Mouse (Mus musculus) adipocyte (in vitro differentiated cells): Measurements from ENCODE around the gene Egln2.
A peak's percentile ranks its signal among the peaks of the same experiment; 100 is the strongest.

Source experiments
- DNase-seq: peaks from one replicate; pipeline ENCODE4 v3.0.0-alpha.2; 2016; ENCODE audit warnings: low spot score

Gene Egln2

DNA sequence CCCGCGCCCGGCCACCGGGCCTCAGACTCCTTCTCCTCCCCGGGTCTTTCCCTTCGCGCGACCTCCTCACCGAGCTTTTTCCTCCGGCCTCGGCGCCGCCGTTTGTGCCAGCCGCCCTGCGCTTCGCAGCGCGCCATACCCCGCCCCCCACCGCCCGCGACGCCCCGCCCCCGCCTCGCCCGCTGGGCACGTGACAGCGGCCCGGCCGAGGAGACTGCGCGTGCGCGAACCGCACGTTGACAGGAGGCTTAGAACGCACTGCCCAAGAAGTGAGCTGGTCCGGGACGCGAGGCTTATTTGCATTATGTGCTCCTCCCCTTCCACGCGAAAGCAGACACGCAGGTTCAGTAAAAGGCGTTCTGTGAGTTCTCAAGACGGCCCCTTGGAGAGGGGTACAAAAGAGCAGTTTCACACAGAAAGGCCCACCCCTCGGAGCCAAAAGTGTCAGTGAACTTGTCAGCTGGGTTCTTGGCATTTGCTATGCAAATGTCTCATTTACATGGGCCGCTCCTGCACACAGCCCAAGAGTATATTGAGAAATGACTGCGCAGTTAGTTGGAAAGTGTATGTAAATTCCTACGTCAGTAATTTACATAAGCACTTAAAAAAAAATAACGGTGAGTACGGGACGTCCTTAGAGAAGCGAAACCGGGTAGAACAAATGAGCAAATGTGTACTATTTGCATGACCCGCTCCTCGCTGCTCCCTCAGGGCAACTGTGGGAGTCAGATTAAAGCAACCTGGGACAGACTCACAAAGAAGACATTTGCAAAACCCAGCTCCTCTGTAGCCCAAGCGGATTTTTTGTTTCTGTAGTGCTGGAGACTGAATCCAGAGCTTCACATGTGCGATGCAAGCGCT is at the start of gene Egln2:
TSS of gene Egln2 (minus strand) at position 189 of the 861 bp plus-strand sequence.
- DNase-seq, result peak; percentile 94

DNA sequence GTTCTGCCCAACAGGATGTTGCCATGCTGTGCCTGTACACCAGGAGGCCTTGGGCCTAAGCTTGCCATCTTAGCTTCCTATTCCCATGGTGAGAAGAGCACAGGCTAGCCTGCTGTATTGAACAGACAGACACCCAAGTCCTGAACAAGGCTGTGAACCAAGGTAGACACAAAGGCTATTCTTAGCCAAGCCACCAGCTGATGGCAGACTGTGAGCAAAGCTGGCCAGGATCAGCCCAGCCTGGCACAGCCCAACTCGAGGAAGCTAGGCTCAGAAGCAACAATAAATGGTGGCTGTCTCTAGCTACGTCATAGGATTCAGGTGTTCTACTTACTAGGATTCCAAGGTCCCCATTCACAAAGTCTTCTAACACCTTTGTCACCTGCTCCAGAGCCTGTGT is 46.0 kb upstream of the Egln2 start:
- no peak for DNase-seq

GRCm38 (mm10) chr7:27203730-27204449 is 37.3 kb upstream of the Egln2 start:
- DNase-seq, result no peak

DNA sequence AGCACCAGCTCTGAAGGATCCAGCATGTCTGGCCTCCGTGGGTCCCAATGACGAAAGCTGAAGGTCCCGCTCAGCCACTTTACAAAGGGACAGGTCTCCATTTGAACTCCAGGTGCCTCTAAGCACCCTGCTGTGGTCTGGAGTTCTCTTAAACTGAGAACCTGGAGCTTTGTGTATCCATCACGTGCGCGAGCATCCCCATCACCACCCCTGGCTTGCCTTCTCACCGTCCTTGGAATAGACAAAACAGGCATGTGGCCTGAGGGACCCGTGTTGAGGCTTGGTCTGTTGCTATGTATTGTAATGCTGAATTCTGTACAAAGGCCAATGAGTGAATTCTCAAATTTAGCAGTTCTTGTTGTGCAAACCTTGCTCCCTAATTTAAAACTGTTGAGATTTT is 32.2 kb upstream of the Egln2 start:
- no peak for DNase-seq

- peak; percentile 14 for DNase-seq
Measured at GRCm38 (mm10) chr7:27198355-27198754, 31.8 kb upstream of the Egln2 start.

- DNase-seq, result no peak
Measured at GRCm38 (mm10) chr7:27197634-27198033, 31.0 kb upstream of the Egln2 start.

DNA sequence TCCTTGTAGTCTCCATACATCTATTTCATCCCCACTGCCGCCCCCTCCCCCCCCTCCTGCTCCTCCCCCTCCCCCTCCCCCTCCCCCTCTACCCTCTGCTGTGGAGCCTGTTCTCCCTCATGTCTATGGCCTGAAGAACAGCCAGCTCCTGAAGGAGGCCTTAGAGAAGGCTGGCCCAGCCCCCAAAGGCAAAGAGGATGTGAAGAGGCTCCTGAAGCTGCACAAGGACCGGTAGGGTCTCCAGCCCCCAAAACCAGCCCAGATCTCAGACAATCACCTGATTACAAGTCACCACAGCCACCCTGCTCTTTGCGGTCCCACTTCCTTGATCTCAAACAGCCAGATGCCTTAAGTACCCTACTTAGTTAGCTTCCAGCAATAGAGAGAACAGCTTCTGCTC is 30.5 kb upstream of the Egln2 start:
- DNase-seq, result no peak

- DNase-seq, result peak; percentile 99
Measured at GRCm38 (mm10) chr7:27195681-27196611, 29.3 kb upstream of the Egln2 start, which contains the start of the genes BC024978 and Snrpa. Gene BC024978, plus strand, starts transcription at chr7:27195781. Gene Snrpa, minus strand, starts transcription at chr7:27196271.

- DNase-seq, result no peak
Measured at GRCm38 (mm10) chr7:27193731-27194130, 27.1 kb upstream of the Egln2 start.

GRCm38 (mm10) chr7:27192434-27192833 is 25.8 kb upstream of the Egln2 start:
- DNase-seq, result no peak

DNA sequence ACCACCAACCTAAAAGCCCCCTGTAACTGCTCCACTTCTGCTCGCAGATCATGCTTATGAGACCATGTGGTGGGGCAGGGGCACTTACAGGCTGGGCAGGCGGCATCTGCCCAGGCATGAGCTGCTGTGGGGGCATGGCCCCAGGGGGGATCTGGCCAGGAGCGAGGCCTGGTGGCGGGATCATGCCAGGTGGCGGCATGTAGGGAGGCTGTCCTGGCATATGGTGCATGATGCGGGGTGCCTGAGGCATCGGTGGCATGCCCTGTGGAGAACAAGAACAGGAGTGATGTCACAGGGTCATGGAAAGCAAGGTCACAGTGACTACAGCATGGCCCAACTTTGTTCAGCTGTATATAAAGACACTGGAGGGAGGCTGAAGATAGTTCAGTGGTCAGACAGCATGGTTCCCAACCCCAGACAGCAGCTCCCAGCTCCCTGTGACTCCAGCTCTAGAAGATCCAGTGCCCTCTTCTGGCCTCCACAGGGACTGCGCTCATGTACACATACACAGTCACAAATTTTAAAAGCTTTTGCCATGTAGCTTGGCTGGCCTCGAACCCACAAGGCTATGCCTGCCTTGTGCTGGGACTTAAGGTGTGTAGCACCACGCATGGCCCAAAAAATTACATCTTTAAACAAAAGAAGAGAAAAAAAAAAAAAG is 22.8 kb upstream of the Egln2 start:
- no peak for DNase-seq

- DNase-seq, result no peak
Measured at GRCm38 (mm10) chr7:27185986-27186385, 19.4 kb upstream of the Egln2 start.

- DNase-seq, result peak; percentile 26
Measured at GRCm38 (mm10) chr7:27184964-27185363, 18.4 kb upstream of the Egln2 start.

DNA sequence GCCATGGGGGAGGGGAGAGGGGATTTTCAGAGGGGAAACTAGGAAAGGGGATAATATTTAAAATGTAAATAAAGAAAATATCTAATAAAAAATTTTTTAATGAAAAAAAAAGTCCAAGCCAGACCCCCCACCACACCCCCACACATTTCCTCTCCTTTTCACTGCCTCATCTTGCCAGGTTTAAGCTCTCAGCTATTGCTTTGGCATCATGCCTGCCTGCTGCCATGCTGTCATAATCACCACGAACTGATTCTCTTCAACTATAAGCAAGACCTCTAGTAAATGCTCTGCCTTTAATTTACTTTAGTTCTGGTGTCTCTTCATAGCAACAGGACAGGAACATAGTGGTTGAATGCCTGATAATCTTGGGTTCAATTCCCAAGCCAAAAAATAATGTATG is 15.9 kb upstream of the Egln2 start:
- DNase-seq, result no peak

GRCm38 (mm10) chr7:27180837-27181695 is 14.5 kb upstream of the Egln2 start, which contains the start of the genes Gm21983 and Mia:
Gene Gm21983, minus strand, starts transcription at chr7:27181086.
Gene Mia, minus strand, starts transcription at chr7:27181157.
- DNase-seq, result no peak

GRCm38 (mm10) chr7:27180036-27180435 is 13.4 kb upstream of the Egln2 start:
- no peak for DNase-seq

DNA sequence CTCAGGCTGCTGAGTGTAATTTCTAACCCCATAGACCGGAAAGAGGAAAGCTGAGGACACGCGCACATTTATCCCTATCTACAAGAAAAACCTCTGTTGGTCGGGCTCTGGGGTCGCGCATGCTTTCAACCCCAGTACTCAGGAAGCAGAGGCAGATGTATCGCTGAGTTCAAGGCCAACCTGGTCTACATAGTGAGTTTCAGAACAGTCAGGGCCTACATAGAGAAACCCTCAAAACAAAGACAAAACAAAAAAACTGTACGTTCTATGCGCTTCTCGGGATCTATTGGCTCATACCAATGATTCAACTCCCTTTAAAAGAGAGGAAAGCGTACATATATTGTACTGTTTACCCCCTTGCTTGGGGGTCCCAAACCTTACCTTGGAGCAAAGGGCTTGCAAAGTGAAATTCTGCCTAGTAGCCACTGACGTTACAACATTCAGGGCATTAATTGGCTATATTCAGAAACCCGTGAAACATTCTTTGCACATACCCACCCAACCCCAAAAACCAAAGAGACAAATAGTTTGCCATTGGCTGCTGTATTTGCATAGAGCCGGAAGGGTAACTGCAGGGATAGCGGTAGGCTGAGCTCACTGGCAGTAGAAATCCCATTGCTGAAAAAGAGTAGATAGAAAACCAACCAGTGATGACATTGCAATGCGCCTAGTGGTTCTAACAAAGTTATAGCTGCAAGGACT is 12.8 kb upstream of the Egln2 start:
- no peak for DNase-seq

DNA sequence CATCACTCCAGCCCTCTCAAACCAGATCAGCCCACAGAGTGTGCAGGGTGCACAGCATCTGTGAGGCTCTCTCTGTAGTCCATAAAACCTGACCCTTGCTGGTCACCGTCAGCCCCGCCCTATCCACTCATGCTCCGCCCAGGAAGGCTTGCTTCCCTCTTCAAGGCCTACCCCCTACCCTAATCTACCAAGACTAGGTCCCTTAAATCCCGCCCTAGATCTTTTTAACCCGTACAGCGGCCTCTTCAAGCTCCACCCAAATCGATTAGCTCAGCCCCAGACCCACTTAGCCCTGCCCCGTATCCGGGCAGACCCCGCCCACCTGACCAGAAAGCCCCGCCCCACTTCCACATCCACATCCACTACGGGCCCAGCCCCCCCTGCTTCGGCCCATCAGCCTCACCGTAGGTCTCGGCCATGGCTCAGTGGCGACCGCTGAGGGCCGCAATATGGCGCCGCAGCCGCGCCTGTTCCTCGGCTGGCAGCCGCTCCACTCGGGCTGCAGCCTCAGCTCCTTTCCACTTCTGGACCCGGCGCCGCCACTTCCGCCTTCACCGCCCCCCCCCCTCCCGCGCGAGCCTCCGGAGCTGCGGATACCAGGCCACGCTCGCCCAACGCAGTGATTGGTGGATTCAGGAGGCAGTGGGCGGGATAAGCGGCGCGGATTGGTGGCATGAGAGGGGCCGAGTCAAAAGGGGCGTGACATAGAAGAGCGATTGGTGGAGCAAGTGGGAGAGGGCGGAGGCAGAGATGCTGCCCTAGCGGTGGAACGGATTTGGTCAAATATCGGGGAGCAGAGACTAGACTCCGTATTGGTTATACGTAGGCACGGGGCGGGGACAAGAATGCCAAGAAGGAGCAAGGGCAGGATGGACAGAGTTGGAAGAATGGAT is 12.0 kb upstream of the Egln2 start, which contains the start of gene Rab4b:
TSS of gene Rab4b (minus strand) at position 573 of the 893 bp plus-strand sequence.
- DNase-seq, result peak; percentile 98

DNA sequence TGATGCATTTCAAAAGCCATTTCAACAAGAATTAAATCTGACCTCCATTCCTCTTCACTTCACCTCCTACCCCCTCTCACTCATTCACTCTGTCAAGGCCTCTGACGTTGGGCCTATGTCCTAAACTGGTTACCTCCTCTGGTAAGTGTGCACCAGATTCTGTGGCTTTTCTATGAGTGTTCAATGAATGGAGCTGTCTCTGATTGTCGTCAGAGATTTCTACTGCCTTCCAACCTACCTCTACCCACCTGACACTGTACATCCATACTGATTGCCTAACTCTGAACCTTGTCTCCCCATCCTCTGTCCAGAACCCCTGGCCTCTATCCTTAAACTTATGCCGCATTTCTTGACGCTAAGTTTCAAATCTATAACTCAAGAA is 11.3 kb upstream of the Egln2 start:
- no peak for DNase-seq
